Mouse (Mus musculus) subcutaneous adipose tissue, adult 2 months (tissue): ENCODE measurements around the gene C130074G19Rik. TPM values are rescaled to one million over a fixed set of nuclear protein-coding genes. Genes with fewer than 3 reads are reported as not detected.

ENCODE experiments used
- polyA plus RNA-seq: library from polyadenylated mRNA; depleted of rRNA; stranded (reverse); fragments of >200 nt; gene quantifications from 2 replicates; pipeline ENCODE4 v1.2.3, GENCODE M21; 2012; ENCODE audit warnings: low replicate concordance; rRNA removed

C130074G19Rik gene
- polyA plus RNA-seq = 52.4 and 122 TPM in 2 replicates

DNA sequence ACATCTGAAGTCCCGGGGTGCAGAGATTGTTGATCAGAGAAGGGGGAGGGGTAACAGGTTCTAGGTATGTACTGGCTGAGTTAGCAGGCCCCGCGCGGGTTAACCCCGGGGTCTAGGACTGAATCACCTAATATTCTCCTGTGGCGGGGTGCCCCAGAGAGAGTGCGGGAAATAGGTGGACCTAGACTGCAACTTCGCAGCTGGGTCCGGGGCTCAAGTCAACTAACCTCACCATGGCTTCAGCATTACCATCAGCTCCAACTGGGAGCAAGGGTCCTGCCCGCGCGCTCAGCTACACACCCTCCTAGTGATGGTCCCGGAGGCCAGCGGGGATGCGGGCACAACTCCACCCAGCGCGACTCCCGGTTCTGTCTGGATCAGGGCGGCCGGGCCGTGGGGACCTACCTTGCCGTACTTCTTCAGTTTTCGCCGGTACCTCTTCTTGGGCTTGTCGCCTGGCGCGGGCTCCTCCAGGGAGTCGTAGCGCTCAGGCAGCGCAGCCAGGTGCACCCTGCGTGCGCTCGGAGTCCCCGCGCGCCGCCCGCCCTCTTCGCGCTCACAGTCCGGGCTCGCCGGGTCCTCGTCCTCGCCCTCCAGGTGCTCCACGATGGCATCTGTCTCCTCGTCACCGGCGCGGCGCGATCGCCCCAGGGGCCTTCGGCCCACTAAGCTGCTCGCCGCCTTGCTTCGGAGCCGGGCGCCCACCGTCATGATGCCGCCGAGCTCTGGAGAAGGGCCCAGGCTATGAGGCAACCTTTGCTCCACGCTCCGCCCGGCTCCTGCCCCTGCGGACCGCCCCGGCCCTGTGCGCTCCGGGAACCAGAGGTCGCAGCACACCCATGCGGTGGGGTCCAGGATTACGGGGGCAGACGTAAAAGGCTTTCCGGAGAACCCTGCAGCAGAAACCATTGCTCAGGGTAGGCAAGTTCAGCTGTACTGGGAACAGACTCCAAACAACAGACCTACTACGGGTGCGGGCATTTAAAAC is at the start of gene C130074G19Rik:
Gene C130074G19Rik, minus strand, starts transcription at position 938 of the 988 bp plus-strand sequence.

DNA sequence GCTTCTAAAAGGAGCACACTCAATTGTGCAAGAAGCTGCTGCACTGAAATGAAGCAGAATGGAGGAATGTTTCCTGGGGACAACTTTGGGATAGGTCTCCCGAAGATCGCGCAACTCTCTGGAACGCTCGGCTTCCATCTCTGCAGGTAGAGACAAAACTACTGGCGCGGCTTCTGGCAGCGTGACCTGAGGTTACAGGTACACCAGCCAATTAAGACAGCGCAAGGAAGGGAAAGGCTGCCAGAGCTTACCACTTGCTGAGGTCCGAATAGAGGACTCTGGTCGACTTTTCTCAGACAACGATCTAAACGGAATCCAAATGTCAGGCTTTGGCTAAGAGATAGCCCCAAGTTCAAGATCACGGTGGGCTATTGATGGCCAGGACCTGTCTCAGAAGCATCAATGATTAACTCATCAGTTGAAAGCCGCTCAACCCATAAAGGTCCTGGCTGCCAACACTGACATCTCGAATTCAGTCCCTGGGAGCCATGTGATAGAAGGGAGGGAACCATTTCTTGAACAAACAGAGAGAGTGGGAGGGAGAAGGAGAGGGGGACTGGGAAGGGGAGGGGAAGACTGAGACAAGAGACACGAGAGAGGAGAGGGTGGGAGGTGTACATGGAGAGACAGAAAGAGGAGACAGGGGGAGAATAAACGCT is 36.8 kb downstream of the C130074G19Rik start, which contains the start of gene Marc2:
Gene Marc2, minus strand, starts transcription at position 360 of the 659 bp plus-strand sequence.

Other genes with a start within 250 kb of the C130074G19Rik start
- 14.0 and 27.2 TPM in 2 replicates for gene Hlx, start 150.6 kb downstream of the C130074G19Rik start, polyA plus RNA-seq
- 24.6 and 70.2 TPM in 2 replicates for gene Marc1, start 71.9 kb downstream of the C130074G19Rik start, polyA plus RNA-seq
- gene Marc2, start 36.8 kb downstream of the C130074G19Rik start, polyA plus RNA-seq = 119 and 214 TPM in 2 replicates
- gene Mark1, start 116.4 kb upstream of the C130074G19Rik start, polyA plus RNA-seq = 3.7 and 13.4 TPM in 2 replicates